Mouse (Mus musculus) liver, embryonic 13.5 days (tissue): ENCODE data around the gene Gemin6. TPM values are rescaled to one million over a fixed set of nuclear protein-coding genes. Genes with fewer than 3 reads are reported as not detected.

Experiments
- polyA plus RNA-seq: library from polyadenylated mRNA; unstranded; fragments of >200 nt; fragmentation: Nextera tagmentation; extraction: Ambion mirVana; gene quantifications from 2 replicates; pipeline ENCODE4 v1.2.1, GENCODE M21; 2015

Gene Gemin6
- polyA plus RNA-seq, 1 experiment from 2014 or later: 43.5 TPM

Other genes starting within 250 kb of the Gemin6 start
- gene Hnrnpll, start 162.1 kb upstream of the Gemin6 start, polyA plus RNA-seq: 25.0 and 32.0 TPM in 2 replicates
- 17.8 and 22.4 TPM in 2 replicates for gene Galm, start 97.0 kb upstream of the Gemin6 start, polyA plus RNA-seq
- 336 and 378 TPM in 2 replicates for gene Srsf7, start 17.1 kb upstream of the Gemin6 start, polyA plus RNA-seq
- not detected in 2 replicates for gene Ttc39d, start 17.0 kb upstream of the Gemin6 start, polyA plus RNA-seq
- 9.9 and 13.6 TPM in 2 replicates for gene Morn2, start 65.8 kb downstream of the Gemin6 start, polyA plus RNA-seq
- gene Dhx57, start 66.0 kb downstream of the Gemin6 start, polyA plus RNA-seq: 3.4 and 4.6 TPM in 2 replicates
- gene Arhgef33, start 83.0 kb downstream of the Gemin6 start, polyA plus RNA-seq: 0.16 and 0.22 TPM in 2 replicates
- gene Gm10190, start 149.1 kb downstream of the Gemin6 start, polyA plus RNA-seq: not detected in 2 replicates